Mouse (Mus musculus) adrenal gland, adult 2 months (tissue): ENCODE data around the gene Baz2b. TPM values are rescaled to one million over a fixed set of nuclear protein-coding genes. Genes with fewer than 3 reads are reported as not detected.
"Not testable (repeated sequence)": the region's sequence is repeated elsewhere in the genome, so short reads cannot be mapped to it uniquely, and the experiment has no call there.

Source experiments
- DNase-seq: peaks from one replicate; pipeline ENCODE4 v3.0.0; 2021
- polyA plus RNA-seq: library from polyadenylated mRNA; depleted of rRNA; stranded (reverse); fragments of >200 nt; gene quantifications from 2 replicates; pipeline ENCODE4 v1.2.3, GENCODE M21; 2012; rRNA removed
- total RNA-seq, 2 experiments: library from RNA; stranded (reverse); gene quantifications; 2 replicates each; pipeline ENCODE4 v1.2.3; 2021

Gene Baz2b
- total and polyA plus RNA-seq, 3 experiments = 11.9 to 86.8 (median 60.3) TPM

DNA sequence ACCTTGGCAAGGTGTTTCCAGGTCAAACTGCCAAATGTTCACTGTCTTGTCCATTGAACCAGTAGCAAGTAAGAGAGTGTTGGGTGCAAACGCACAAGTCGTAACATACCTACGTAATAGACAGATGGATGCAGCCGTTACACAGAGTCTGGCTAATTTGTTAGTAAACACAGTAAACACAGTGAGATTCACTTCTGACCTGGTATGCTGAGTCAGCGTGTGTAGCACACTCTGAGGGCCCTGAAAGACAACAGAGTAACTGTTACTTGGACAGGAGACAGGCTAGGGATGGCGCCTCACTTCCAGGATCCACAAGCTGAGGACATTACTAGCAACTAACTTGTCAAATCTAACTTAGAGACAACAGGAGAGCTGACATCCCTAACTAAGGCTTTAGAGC, 347.0 kb downstream of the Baz2b start:
- no peak for DNase-seq

DNA sequence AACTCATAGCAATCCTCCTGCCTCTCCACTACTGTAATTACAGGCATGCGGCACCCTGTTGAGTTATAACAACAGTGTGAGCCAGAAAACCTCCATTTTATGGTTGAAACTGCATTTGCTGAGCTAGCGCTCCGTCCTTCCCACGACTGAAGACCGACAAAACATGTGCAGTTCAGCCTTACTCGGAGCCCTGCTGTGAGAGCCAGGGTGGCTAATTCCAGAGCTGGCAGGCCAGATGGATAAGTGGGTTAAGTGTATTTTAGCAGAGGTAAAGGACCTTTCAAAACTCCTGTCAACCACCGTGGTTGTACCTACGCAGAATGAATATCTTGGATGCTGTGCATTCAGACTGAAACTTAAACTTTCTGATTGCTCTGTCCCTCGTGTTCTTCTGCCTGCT, 355.3 kb downstream of the Baz2b start:
- no peak for DNase-seq

DNA sequence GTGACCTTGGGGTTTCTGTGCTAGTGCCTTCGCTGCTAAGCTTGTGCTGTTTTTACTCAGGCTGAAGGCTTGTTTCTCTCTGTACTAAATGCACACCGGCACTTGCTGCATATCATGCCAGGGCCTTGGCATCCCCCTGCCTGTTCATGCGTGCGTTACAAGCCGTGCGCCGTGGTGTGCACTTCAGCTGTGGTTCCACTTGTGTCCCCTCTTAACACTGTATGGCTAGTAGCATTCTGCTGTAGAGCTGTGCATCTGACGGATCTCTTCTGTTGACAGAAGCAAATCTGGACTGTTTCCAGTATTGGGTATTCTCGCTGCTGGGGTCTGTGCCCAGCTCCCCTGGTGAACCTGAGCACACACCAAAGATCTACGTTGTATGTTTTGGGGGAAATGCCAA, 356.1 kb downstream of the Baz2b start:
- DNase-seq = no peak

DNA sequence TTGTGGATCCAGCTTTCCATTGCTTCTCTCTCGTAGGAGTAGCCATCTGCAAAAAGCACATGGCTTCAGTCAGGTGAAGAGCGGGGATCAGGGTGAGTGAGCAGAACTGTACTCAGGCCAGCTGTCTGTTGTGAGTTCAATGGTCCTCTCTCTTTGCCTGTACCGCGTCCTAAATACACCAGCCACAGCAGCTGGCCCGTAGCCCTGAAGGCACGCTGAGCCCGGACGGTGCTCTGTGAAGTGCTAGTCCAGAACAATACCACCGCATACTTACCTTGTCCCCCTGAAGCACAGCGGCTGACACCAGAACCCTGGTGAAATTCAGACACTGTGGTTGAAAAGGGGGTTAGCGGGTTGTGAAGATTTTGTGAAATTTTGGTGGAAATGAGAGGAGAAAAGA, 356.7 kb downstream of the Baz2b start:
- DNase-seq = no peak

DNA sequence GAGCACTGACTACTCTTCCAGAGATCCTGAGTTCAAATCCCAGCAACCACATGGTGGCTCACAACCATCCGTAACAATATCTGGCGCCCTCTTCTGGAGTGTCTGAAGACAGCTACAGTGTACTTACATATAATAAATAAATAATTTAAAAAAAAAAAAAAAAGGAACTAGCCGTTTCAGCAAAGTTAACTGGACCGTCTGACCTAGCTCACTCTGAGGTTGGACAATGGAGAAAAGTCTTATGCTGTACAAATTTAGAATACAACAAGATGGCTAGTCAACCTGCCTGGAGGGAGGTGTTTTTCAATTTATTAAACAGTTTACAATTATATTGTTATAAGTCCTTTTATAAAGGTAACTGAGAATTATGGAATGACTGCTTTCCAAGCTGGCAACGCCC, 357.8 kb downstream of the Baz2b start:
- not testable (repeated sequence) for DNase-seq

Other genes starting within 250 kb of the Baz2b start
- gene March7, start within 50 bp of the Baz2b start, total RNA-seq = 10 to 100 TPM; 35.6 to 44.2 TPM
- 3.7 and 4.7 TPM in 2 replicates for gene March7, start within 50 bp of the Baz2b start, polyA plus RNA-seq
- gene Cd302, start 74.6 kb upstream of the Baz2b start, total RNA-seq = 10 to 100 TPM; 32.0 to 44.6 TPM
- gene Cd302, start 74.6 kb upstream of the Baz2b start, polyA plus RNA-seq = 10.1 and 16.7 TPM in 2 replicates
- 1 to 10 TPM in 1 of 2 experiments, under 1 TPM in 1; 0.66 to 1.4 TPM for gene Ly75, start 173.5 kb upstream of the Baz2b start, total RNA-seq
- 0.09 TPM in 2 replicates for gene Ly75, start 173.5 kb upstream of the Baz2b start, polyA plus RNA-seq